Mouse (Mus musculus): Measurements from ENCODE around the gene Olfr690.

DNA sequence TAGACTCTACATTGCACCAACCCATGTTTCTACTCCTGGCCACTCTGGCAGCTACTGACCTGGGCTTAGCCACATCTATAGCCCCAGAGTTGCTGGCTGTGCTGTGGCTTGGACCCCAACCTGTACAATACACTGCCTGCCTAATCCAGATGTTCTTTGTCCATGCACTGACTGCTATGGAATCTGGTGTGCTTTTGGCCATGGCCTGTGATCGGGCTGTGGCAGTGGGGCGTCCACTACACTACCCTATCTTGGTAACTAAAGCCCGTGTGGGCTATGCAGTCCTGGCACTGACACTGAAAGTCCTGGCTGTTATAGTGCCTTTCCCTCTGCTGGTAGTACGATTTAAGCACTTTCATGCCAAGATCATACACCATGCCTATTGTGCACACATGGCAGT is 34.6 kb upstream of the Olfr690 start:
- no peak for TF ChIP-seq POLR2A (IDR thresholded peaks at IDR 0.05; ENCODE audit: low read depth, low read length)
- TF ChIP-seq CTCF (conservative IDR thresholded peaks at IDR 0.05; ENCODE audit: insufficient read depth, insufficient read length, low read depth, low read length), result no peak
